Mouse (Mus musculus) natural killer cell, adult 2 months (primary cell): ENCODE measurements around the gene Lactbl1.
A peak's percentile ranks its signal among the peaks of the same experiment; 100 is the strongest.

ENCODE experiments used
- DNase-seq, 2 experiments: peaks; one replicate each; pipeline ENCODE4 v3.0.0; 2022; ENCODE audit warnings: low spot score in 2 of 2

Gene Lactbl1

DNA sequence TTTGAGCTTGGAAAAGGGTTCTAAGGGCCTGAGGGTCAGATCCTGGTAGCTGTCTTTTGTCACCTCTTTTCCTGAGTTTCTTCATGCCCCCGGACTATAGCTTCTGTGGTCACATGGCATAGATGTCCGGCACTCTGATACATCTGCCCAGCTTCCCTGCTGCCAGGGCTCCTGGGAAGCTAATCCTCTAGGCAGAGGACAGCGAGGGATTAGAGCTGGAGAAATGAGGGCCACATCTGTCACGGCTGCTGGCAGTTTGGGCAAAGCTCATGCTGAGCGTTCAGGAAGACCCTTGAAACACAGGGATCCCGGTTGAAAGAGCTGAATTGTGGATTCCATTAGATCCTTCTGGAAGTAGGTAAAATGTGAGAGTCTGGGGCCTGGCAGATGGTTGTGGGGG lies at the start of gene Lactbl1:
Gene Lactbl1 (plus strand): TSS at position 234 of the 400 bp plus-strand sequence.
- no peak for DNase-seq

DNA sequence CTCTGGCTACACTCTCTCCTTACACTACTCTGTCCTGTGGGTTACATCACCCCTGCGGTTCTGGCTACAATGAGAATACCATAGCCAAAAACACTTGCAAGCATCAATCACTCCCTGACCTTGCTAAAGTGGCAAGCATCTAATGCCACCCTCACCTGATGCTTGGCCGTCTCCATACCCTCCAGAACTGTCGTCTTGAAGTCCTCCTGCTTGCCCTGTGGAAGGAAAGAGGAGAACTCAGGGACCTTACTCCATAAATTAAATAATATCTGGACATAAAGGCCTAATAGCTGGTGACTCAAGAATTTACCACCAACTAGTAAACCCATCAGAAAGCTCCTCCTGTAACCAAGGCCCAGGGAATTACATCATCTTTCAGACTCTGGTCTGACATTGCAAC lies 40.5 kb upstream of the Lactbl1 start:
- no peak for DNase-seq

DNA sequence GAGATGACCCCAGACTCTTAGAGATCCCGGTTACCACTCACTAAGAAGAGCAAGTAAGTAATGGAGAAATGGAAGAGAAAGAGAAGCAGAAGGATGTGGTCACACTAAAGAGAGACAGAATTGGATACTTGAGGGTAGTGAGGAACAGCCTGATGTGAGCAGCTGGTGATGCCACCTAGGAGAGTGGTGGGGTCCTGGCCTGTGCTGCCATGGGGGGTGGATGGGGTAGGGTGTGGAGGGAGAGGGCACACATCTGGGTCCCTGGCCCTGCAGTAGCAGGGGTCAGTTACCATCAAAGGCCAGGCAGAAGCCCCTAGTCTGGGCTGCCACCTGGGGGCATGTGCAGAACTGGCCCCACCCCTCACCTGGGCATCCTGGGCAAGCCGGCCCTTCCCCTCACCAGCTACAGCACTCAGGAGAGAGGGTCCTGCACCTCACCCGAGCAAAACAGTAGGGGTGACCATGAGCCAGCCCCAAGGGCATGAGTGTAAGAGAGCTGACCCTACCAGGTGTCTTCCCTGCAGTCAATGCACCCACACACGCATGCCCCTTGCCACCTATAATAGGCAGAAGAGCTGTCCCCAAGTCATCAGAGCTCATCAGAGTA lies 35.1 kb upstream of the Lactbl1 start:
- no peak for DNase-seq

DNA sequence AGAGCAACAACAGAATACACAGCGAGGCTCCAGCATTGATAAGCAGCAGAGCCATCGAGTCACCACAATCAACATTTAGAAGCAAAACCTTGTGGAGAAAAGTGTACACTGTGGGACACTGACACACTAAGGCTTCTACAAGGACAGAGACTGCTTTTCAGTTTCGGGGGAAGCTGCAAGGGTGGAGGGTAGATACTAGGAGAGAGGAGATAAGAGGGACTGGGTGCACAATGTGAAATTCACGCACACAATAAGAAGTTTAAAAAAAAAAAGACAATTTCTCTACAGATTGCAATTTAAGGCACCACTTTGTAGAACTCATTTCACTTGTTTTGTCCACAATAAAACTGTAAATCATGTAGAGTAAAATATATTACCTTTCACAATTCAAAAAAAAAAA lies 34.4 kb upstream of the Lactbl1 start:
- DNase-seq, result no peak

DNA sequence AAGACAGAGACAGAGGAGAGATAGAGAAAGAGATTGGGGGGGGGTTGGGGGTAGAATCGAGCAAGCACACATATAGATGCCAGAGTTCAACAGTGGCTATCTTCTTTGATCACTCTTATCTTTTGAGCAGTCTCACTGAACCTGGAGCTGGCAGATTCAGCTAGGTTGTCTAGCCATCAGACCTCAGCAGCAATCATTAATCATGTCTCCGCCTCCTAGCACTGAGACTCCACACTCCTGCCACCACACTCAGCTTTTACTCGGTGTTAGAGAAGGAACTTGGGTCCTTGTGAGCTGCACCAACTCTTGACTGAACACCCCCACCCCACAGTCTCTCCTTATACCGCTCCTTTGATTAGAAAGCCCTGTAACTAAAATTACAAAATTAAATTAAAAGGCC lies 30.3 kb upstream of the Lactbl1 start:
- DNase-seq, result no peak

DNA sequence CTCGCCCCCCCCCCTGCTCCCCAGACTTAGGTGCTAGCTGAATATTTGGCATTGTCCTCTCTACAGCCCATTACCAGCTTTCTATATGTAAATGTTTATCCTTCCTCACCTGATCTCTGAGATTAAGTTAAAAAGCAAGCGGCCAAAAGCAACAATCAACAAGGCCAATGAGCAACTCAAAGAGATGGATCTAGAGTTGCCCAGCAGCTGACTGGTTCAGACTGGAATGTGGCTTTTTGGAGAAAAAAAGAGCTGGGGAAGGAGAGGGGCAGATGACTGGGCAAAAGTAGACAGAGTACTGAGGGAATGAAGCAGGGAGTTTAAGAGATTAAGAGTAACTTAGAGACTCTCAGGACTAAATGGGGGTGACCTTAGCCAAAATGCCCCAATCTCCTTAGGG lies 28.4 kb upstream of the Lactbl1 start:
- DNase-seq, result no peak

DNA sequence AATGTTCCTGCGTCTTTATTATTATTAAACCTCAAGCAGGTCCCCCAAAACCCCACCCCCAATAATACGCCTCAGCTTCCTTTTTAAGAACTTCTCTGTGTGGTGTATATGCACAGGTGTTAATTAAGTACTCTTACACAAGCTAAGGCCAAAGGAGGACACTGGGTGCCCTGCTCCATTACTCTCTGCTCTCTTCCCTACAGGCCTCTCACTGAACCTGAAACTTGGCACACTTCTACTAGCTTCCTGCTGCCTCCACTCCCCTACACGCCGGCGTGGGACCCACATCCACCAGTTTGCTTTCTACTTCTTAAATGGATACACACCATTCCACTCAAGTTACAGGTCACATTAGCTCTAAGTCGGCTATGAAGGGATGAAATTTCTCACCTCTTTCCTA lies 27.2 kb upstream of the Lactbl1 start:
- DNase-seq, result no peak

DNA sequence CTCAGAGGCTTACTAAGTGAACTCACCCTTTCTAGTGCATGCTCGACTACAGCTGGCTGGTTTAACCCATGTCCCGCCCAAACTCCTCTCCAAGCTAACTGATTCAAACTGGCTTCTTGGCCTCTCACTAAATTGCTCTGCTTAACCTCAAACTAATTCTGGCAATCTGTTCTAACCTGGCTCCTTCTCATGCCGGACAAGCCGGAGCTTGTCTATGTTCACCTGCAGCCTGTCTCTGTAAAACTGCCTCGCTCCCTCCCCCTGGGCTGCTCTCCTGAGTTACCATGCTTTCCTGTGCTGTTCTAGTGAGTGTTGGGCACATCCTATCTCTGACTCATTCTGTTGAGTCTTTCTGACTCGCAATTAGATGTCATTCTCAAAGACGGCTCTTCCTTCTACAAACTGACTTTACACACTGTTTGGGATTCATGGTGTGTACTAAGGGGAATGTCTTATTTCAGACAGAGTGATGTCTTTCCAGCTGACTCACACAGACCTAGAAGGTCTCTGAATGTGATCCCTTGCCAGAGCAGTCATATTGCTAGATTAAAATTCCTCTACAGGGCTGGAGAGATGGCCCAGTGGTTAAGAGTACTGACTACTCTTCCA lies 24.0 kb upstream of the Lactbl1 start:
- no peak for DNase-seq

DNA sequence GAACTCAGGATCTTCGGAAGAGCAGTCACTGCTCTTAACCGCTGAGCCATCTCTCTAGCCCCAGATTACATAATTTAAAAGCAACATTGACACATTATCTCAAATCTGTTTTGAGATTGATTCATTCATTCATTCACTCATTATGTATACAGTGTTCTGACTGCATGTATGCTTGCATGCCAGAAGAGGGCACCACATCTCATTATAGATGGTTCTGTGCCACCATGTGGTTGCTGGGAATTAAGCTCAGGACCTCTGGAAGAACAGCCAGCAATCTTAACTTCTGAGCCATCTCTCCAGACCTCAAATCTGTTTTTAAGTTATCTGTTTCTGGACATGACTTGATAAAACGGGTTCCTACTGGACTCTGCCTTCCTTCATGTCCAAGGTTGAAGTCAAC lies 22.6 kb upstream of the Lactbl1 start:
- DNase-seq, result no peak

DNA sequence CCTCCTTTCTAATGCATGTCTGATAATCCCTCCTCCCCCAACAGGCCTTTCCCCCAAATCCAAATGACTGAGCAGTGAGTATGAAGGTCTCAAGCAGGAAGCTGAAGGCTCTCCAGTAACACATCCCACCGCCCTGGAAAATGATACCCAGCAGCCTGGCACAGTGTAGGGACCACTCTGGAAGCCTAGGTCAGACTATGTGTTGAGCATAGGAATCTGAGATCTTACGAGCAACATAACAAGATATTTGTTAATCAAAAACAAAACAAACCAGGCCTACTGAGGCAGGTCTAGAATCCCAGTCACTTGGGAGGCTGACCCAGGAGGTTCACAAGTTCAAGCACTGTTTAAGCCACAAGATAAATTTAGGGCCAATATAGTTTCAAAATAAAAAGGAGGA lies 21.9 kb upstream of the Lactbl1 start:
- DNase-seq, result no peak

DNA sequence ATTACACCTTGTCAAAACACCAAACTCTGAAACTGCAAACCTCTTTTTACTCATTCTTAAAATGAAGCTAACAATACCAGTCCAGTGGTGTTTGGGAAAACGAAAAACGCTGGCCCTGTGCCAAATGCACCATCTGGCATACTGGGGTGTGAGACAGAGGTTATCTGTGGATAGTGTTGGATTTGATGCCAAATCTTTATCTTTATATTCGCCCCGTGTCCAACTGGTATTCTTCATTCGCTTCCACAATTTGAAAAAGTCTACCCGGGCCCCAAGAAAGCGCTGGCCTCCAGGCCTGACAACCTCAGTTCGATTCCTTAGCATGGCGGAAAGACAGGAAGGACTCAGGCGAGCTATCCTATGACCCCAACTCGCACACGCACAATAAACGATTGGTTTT lies 20.9 kb upstream of the Lactbl1 start:
- DNase-seq, result no peak

DNA sequence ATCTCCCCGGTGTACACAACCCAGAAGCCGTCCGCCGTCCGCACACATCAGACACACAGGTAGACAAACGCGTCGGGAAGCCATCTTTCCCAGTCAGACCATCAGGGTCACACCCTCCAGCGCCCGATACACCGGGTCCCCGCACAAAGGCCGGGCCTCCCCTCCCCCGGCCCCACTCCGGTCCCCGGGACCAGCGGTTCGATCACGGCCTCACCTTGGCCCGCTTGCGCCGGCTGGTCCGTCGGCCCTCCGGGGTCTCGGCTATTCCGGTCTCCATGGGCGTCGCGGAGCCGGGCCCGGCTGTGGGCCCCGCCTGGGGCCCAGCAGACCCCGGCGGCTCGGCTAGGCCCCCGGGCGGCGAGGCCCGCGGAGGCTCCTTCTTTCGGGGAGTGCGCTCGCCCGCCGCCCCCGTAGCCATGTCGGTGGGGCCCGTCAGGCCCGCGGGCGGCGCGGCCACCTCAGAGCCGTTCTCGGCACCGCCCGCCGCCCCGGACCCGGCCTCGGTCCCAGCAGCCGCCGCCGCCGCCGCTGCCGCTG lies 20.3 kb upstream of the Lactbl1 start:
- peak; percentile 31 to 43 for DNase-seq

DNA sequence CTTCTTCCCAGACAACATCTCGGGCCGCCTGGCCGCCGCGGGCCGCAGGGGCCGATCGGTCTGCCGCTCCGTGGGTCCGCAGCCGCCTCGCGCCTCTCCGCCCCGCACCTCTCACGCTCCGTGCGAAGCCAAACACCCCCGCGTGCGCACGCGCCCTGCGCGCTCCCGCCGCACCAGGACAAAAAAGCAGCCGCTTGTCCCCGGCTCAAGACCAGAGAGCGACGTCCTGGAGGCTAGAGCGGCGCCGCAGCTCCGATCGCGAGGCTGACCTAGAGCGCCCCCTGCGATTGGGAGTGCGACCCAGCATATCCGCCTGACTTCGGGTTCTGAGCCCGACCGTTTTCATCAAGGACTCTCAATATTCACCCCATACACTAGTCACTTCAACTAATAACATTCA lies 19.9 kb upstream of the Lactbl1 start, which contains the start of gene Kdm1a:
Gene Kdm1a (minus strand): TSS at position 156 of the 400 bp plus-strand sequence.
- DNase-seq, result peak; percentile 92 to 96

DNA sequence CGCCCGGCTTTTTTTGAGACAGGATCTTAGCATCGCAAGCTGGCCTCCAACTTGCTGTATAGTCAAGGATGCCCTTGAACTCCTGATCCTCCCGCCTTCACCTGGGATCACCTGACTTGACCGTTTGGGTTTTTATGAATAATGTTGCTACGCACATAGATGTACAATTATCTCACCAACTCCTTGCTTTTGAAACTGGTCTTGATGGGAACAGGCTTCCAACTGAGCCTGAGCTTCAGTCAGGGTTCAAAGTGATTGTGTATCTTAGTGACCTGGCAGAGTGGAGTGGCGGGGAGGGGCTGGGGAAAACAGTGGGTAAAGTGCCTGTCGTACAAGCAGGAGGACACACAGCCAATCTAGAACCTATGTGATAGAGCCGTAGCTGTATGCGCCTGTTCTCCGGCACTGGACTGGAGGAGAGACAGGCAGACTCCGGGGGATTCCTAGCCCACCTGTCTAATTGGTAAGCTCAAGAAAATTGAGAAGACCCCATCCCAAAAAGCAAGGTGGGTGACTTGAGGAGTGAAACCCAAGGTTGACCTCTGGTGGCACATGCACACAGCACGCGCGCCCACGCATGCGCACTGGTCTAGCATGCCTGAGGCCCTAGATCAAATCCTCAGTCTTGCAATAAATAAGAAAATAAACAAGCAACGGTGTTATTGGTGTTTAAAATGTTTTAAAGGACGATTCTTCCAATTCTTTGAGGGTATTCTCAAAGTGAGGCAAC lies 16.5 kb upstream of the Lactbl1 start:
- DNase-seq, result no peak

DNA sequence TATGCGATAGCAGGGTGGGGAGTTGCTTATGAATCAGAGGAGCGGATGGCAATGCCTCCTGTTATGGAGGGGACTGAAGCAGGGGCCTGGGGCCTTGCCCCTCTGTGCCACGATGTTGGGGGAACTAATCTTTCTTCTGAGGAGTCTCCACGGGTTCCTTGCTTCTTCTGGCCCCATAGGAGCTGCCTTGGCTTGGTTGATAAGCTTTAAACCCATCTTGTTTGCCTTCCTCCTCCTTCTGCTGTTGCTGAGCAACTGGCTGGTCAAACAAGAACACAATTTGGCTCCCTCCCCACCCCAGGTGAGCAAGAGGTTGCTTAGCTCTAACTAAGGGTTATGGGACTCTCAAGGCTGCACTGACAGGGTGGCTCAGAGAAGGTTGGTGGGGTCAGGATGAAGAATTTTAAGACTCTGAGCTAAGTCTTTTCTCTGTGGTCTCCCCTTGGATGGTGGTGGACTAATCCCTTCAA lies 12.0 kb upstream of the Lactbl1 start, which contains the start of gene Tex46:
Gene Tex46 (plus strand): TSS at position 51 of the 470 bp plus-strand sequence.
- DNase-seq, result no peak

DNA sequence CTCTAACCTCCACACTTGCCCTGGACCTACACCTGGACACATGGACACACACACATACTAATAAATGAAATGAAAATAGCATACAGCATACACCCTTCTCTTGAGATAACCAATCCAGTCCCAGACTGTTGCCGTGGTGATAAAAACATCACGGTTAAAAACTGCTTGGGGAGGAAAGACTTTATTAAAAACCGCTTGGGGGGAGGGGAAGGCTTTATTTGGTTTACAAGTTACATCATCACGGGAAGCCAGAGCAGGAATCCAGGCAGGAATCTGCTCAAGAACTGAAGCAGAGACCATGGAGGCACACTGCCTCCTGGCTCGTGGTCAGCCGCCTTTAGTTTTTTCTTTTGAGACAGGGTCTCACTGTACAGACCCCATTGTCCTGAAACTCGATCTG lies 8.8 kb upstream of the Lactbl1 start:
- DNase-seq, result no peak

DNA sequence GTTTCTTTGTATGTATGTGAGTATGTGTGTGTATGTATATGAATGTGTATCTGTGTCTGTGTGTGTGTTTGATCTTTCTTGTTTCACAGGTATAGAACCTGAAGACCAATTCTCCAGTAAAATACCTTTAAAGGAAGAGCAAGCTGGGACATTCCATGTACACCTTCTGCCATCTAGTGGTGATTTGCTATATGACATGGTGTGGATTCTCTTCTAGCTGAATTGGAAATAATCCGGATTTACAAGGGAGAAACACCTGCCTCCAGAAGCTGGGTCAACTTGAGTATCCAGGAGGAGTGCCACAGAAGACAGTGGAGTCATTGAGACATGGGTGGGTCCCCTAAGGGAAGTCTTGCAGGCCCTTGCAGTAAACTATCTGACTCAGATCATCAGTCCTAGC lies 1.1 kb upstream of the Lactbl1 start:
- DNase-seq, result peak; percentile 22 to 30

DNA sequence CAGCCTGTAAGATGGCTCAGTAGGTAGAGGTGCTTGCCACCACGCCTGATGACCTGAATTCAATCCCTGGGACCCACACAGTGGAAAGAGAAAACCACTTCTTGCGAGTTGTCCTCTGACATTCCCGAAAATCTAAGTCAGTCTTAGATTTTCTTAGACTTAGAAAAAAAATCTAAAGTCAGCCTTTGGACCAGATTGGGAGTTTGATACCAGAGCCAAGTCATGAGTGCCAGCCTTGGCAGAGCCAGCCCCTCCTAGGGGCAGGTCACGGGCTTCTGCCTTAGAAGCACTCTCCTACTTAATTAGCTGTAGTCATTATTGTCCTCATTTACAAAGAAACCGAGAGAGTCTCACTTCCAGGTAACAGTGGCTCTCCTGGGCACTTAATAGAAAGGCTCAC lies 465 bp upstream of the Lactbl1 start:
- no peak for DNase-seq

DNA sequence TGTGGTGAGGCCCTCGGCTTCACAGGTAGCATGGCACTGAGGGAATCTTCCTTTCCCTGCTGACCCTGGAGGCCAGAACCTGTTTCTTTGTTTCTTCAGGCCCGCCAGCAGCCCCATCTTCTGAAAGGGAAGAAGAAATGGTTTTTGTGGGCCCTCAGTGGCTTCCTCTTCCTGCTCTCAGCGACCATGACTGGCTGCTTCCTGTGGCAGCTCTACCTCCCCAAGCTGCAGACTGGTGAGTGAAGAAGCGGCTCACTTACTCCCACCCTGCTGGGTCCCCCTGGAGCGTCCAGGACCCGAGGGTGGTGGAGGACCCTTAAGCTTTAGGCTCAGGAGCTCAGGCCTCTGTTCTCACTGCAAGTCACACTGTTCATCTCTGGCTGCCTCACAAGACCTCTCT lies 4.2 kb downstream of the Lactbl1 start:
- peak; percentile 20 to 22 for DNase-seq

DNA sequence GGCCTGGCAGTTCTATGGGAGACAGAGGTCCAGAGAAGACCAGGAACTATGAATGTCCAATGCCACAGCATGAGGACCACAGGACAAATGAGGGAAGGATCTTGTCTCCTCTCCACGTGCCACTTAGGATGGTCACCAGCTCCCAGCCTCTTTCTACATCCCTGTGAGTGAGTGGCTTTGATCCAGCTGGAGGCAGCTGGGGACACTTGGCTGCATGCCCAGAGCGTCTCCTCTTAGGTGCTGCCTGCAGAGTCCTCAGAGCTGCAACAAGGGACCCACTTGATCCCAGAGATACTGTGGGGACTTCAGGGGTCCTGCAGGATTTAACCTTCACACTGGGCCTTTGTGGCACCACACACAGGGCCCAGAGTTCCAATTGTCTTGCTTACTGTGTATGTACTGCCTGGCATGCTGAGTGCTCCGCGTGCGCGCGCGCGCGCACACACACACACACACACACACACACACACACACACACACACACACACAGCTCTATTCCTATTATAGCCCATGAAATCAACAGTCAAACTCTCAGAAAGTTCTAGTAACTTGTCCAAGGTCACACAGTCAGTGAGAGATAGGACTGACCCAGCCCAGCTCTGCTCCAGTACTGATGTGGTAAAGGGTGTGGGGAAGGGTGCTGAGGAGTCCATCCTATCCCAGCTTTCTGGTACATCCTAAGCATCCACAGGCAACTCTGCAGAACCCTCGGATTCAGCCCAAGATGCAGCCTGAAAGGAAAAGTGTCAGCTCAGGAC lies 9.0 kb downstream of the Lactbl1 start:
- DNase-seq, result no peak

DNA sequence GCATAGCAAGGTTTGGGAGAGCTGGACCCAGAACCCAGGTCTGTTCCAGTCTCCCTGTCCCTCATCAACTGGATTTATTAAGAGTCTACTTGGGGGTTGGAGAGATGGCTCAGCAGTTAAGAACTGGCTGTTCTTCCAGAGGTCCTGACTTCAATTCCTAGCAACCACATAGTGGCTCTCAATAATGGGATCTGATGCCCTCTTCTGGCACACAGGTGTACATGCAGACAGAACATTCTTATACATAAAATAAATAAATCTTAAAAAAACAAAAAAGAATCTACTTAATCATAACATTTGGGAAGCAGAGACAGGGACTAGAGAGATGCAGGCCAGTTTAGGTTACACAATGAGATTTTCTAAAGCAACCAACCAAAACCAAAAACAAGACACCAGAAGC lies 13.6 kb downstream of the Lactbl1 start:
- no peak for DNase-seq

DNA sequence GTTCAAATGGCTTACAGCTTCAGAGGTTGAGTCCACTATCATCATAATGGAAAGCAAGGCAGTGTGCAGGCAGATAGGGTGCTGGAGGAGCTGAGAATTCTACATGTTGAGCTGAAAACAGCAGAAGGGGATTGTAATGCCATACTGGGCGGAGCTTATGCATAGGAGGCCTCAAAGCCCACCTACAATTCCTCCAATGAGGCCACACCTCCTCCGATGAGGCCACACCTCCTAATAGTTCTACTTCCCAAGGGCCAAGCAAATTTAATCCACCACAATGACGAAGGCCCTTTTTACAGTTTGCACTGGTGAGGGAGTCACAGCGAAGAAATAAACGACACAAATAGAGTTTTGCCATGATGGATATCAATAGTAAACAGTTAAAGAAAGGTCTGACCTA lies 14.1 kb downstream of the Lactbl1 start:
- no peak for DNase-seq
